Mouse (Mus musculus) bone marrow macrophage, adult 2 months (primary cell): ENCODE results near the gene Slc25a19. TPM values are rescaled to one million over a fixed set of nuclear protein-coding genes. Genes with fewer than 3 reads are reported as not detected.

Experiments
- H3K27ac ChIP-seq: 2 replicates; pipeline ENCODE4 v1.5.1; 2012; ENCODE audit warnings: low read depth, low read length; ENCODE audit not compliant: insufficient read depth
- H3K4me1 ChIP-seq: 2 replicates; pipeline ENCODE4 v1.6.1; 2012; ENCODE audit warnings: low read length; ENCODE audit not compliant: control insufficient read depth, insufficient read depth
- H3K4me3 ChIP-seq: 2 replicates; pipeline ENCODE4 v1.5.1; 2012; ENCODE audit warnings: mild to moderate bottlenecking, low read length, moderate library complexity; ENCODE audit not compliant: insufficient read depth
- CTCF ChIP-seq: IDR thresholded peaks from 2 replicates; pipeline ENCODE4 v1.5.1; 2012; ENCODE audit warnings: low read depth, mild to moderate bottlenecking, low read length, moderate library complexity
- POLR2A ChIP-seq: IDR thresholded peaks from 2 replicates; pipeline ENCODE4 v1.6.1; 2012; ENCODE audit warnings: mild to moderate bottlenecking, low read depth, low read length, borderline replicate concordance
- polyA plus RNA-seq: library from polyadenylated mRNA; stranded (reverse); fragments of >200 nt; gene quantifications from 2 replicates; pipeline ENCODE4 v1.2.4, GENCODE M21; 2012; ENCODE audit not compliant: missing spikeins, insufficient read depth, insufficient read length

Gene Slc25a19
- 27.0 and 37.0 TPM in 2 replicates for polyA plus RNA-seq

DNA sequence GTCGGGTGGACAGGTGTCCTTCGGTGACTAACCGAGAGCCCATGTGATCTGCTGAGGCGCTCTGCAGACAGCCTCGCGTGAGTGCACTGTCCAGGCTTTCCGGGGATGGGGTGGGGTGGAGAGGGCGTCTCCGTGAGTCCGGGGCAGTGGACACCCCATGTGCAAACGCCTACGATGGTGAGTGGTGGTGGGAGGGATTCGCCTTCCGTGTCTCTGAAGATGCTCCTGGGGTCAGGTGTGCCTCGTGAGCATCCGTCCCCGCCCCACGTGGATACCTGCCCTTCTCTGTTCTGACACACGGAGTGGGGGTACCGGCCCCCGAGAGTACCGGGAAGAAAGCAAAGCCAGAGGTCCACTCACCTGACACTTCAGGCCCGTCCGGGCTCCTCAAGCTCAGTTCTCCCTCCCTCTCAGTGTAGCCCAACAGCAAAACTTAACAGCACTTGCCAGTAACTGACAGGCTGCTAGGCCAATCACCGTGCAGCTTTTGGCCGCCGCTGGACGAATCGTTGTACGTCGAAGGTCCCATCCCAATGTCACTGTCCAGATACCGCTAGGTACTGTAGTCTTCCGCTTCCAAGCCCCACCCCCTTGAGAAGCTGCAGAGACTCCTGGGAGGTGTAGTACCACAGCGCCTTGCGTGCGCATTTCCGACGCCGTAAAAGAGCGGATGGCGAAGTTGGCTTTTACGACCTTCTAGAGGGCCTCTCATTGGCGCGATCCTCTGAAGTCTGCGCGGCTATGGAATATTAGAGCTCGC is at the start of gene Slc25a19:
Slc25a19 (minus strand) TSS at position 591 of the 760 bp plus-strand sequence.
- TF ChIP-seq POLR2A, result no peak
- no peak for TF ChIP-seq CTCF
- Histone ChIP-seq H3K4me1 (peaks cover 32% of the 10 kb centered on the region), H3K27ac (peak within 1 kb of the TSS; percentile 63), H3K4me3 (peak within 1 kb of the TSS; percentile 91)

DNA sequence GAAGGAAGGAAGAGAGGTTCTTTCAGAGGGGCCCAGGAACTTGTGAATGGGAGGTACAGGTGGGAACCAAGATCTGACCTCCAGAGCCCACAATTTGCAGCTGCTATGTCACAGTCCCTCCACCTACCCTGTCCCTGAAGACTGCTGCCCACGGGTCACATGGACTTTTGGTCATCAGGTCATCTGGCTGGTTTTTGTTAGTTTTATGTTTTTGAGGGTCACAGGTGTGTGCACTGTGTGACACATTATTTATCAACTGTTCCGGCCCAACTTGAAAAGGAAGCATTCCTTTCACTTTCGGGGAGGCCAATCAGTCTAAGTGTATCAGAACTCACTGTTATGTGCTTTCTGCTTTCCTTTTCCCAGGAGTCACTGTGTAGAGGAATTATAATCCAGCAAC is 49.4 kb upstream of the Slc25a19 start:
- no peak for TF ChIP-seq CTCF
- TF ChIP-seq POLR2A, result no peak
- peaks cover 42% of the 10 kb centered on the region for H3K4me1 ChIP-seq
- no peak overlapping the region for H3K4me3 ChIP-seq
- H3K27ac ChIP-seq, result no peak overlapping the region

- no peak for TF ChIP-seq CTCF
- no peak for TF ChIP-seq POLR2A
- H3K4me3 ChIP-seq, result no peak overlapping the region
- peaks cover 48% of the 10 kb centered on the region for H3K4me1 ChIP-seq
- no peak overlapping the region for H3K27ac ChIP-seq
Measured at GRCm38 (mm10) chr11:115676738-115677137, 48.6 kb upstream of the Slc25a19 start.

DNA sequence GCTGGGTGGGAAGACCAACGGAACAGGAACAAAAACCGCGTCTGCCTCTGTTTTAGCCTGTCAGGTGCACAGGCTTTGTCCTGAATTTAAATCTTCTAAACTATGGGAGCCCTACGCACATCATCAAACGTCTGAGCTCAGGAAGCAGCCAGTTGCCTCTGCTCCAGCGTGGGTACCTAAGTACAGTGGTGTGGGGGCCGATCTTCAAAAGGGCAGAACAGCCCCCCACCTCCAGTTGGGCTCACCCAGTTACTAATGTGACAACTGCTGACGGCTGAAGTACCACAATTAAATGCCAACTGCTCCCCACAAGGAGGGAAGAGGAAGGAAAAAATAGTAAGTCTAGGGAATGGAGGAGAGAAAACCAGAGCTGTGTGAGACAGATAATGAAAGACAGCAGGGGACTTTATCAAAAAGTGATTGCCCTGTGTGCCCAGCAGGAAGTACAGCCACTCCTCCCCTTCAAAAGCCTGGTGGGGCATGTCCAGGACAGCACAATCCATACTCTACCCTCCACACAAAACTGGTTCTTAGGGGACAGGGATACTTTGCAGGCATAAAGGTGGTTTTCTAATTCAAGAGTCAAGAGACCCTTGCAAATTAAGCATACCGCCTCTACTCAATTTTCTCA is 46.3 kb upstream of the Slc25a19 start:
- Histone ChIP-seq H3K27ac (no peak overlapping the region), H3K4me3 (no peak overlapping the region), H3K4me1 (peaks cover 67% of the 10 kb centered on the region)
- no peak for TF ChIP-seq POLR2A
- TF ChIP-seq CTCF, result no peak

GRCm38 (mm10) chr11:115673471-115674234 is 45.6 kb upstream of the Slc25a19 start:
- H3K4me1 ChIP-seq, result peaks cover 67% of the 10 kb centered on the region
- H3K4me3 ChIP-seq, result no peak overlapping the region
- H3K27ac ChIP-seq, result no peak overlapping the region
- TF ChIP-seq POLR2A, result no peak

DNA sequence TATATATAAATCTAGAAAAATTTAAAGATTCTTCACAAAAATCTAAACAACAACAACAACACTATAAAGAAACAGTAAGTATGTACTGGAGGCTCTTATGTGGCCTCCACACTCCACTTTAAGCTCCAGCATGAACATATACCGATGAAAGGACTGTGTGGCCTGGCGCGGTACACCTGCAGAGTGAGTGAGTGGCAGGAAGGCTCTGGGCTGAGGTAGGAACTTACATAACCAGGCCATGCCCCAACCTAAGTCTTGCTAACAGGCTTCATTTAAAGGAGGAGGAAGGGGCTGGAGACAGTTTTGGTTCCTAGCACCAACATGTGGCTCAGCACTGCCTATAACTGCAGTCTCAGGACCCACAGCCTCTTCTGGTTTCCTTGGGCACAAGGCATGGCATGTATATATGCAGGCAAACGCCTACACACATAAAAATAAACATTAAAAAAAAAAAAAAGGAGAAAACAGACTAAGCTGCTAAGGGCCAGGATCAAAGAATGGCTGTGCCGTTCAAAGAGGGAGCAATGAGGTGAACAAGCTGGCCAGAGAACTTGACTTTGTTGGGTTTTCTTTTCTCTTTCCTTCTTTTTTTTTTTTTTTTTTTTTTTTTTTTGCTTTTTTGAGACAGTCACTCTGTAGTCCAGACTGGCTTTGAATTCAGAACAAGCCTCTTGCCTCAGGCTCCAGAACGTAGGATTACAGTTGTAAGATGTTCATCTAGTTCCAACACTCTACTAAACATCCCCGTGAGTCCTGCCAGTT is 44.3 kb upstream of the Slc25a19 start:
- H3K4me3 ChIP-seq, result no peak overlapping the region

GRCm38 (mm10) chr11:115670451-115671050 is 42.5 kb upstream of the Slc25a19 start:
- Histone ChIP-seq H3K4me1 (peaks cover 58% of the 10 kb centered on the region), H3K4me3 (no peak overlapping the region), H3K27ac (peak overlapping the region; percentile 33)
- TF ChIP-seq POLR2A (no peak), CTCF (no peak)

More for the DNA sequence above, 44.3 kb upstream of the Slc25a19 start:
- Histone ChIP-seq H3K4me1 (peaks cover 66% of the 10 kb centered on the region), H3K27ac (no peak overlapping the region)
- TF ChIP-seq CTCF (no peak), POLR2A (no peak)

DNA sequence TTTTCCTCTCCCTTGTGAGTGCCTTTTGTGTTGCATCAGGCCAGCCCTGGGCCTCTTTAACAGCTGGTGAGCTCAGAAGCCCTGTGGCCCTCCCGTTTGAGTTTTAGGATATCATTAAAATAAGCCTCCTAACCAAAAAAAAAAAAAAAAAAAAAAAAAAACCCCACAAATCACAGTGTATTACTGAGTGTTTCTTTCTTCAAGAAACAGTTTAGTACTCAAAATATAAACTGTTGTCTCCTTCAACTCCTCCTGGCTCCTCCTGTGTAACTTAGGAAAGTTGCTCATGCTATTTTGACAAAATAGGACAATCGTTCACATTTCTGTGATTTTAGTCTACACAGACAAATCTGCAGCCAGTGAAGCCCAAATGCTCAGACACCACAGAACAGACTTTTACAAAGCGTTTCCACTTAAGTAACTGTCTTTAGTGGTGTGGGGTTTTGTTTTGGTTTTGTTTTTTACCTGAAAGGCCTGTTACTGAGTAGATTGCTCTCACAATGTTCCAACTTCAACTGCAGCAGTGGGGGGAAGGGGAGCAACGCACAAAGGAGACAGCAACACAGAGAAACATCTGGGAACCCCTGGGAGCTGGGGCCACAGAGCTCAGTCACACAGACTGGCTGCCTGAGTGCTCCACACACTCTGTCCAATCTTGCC is 35.7 kb upstream of the Slc25a19 start:
- TF ChIP-seq POLR2A (no peak), CTCF (no peak)
- peaks cover 32% of the 10 kb centered on the region for H3K4me1 ChIP-seq
- no peak overlapping the region for H3K27ac ChIP-seq
- no peak overlapping the region for H3K4me3 ChIP-seq
